Mouse (Mus musculus): ENCODE results near the gene Egln2. TPM values are rescaled to one million over a fixed set of nuclear protein-coding genes. Genes with fewer than 3 reads are reported as not detected.

The Egln2 gene
- polyA plus RNA-seq, 1 experiment from 2014 or later = 73.0 TPM

DNA sequence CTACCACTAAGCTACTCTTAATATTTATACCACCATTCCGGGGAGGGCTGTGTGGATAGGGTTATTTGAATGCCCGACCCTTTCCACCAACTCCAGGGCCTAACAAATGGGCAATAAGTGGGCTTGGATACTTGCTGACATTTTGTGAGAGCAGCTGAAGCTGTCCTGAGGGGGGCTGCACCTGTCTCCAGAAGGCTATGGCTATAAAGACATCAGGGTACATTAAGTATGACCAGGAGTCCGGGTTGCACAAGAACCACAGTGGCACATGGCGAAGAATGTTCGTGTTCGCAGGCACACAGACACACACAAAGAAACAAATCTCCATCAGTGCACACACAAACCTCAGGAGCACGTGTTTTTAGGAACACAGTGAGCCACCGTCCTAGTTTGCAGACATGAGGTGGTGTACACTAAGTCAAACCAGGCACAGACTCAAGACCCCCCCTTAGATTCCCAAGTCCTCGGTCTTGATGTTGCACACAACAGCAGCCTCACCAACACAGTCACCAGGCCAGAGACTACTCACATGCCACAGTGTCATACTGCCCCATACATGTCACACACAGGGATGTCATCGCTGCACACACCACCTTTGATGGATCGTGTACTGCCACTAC lies 983 bp upstream of the Egln2 start:
- no peak for DNase-seq (ENCODE audit: low spot score)
- peak overlapping the region; percentile 80 for H3K4me3 ChIP-seq
- H3K4me1 ChIP-seq = peaks cover 40% of the 10 kb centered on the region
- WGBS = 80% methylated on average over 11 of the region's 11 CpGs
- H3K27me3 ChIP-seq (ENCODE audit: insufficient read depth, poor library complexity, severe bottlenecking) = no peaks in the 10 kb centered on the region
- peak overlapping the region; percentile 98 for H3K27ac ChIP-seq
- no peaks in the 10 kb centered on the region for H3K9me3 ChIP-seq
- H3K36me3 ChIP-seq = peaks cover 41% of the 10 kb centered on the region

GRCm38 (mm10) chr7:27166229-27166613 lies 381 bp downstream of the Egln2 start:
- peak; percentile 94 for DNase-seq (ENCODE audit: low spot score)
- Histone ChIP-seq H3K9me3 (no peaks in the 10 kb centered on the region), H3K27me3 (ENCODE audit: insufficient read depth, poor library complexity, severe bottlenecking) (no peaks in the 10 kb centered on the region), H3K27ac (peak overlapping the region; percentile 98), H3K4me3 (peak overlapping the region; percentile 80), H3K4me1 (peaks cover 50% of the 10 kb centered on the region), H3K36me3 (peaks cover 48% of the 10 kb centered on the region)
- under 1% methylated on average over 41 of the region's 43 CpGs for WGBS

GRCm38 (mm10) chr7:27165696-27166095 lies 906 bp downstream of the Egln2 start:
- Histone ChIP-seq H3K4me1 (peaks cover 53% of the 10 kb centered on the region), H3K27ac (peak overlapping the region; percentile 98), H3K9me3 (no peaks in the 10 kb centered on the region), H3K36me3 (peaks cover 46% of the 10 kb centered on the region), H3K4me3 (peak overlapping the region; percentile 80), H3K27me3 (ENCODE audit: insufficient read depth, poor library complexity, severe bottlenecking) (no peaks in the 10 kb centered on the region)
- DNase-seq (ENCODE audit: low spot score) = no peak
- 4% methylated on average over 8 of the region's 8 CpGs for WGBS

- no peak for DNase-seq (ENCODE audit: low spot score)
- Histone ChIP-seq H3K4me3 (peak overlapping the region; percentile 80), H3K27me3 (ENCODE audit: insufficient read depth, poor library complexity, severe bottlenecking) (no peaks in the 10 kb centered on the region), H3K9me3 (no peaks in the 10 kb centered on the region), H3K36me3 (peaks cover 46% of the 10 kb centered on the region), H3K27ac (peak overlapping the region; percentile 98), H3K4me1 (peaks cover 53% of the 10 kb centered on the region)
- WGBS = 75% methylated on average over 23 of the region's 23 CpGs
Measured at GRCm38 (mm10) chr7:27165007-27165655, 1.5 kb downstream of the Egln2 start.

DNA sequence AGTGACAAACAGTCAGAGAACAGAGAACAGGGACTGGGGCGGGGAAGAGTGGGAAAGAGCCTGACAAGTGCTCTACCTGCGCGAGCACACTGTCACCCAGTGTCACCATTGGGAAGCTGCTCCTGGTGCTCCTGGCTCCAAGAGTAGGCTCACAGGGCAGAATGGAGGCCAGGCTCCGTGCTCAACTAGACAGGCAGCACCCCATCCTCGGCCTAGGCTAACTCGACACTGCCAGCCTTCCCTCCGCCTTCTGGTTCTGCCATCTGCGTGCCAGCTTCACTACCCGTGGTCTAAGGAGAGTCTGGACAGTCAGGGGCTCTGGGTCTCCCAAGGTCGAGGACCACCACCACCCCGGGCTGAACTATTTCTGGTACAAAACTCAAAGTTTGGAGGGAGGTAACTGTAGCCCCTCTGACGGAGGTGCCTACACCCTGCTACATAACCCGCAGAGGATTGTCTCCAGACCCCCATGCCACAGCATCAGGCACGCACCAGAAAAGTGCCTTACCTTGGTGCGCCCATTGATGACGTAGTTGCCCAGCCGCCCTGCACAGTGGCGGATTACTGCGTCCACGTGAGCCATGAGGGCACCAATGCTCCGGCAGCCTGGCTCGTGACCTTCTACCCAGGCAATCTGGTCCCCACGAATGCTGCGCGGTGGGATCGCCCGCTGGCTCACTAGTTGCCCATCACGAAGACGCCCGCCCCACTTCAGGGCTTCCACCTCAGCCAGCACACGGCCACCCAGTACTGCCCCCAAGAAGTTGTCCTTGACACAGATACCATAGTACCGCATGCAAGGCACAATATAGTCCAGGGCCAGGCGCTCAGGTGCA lies 2.3 kb downstream of the Egln2 start:
- Histone ChIP-seq H3K27me3 (ENCODE audit: insufficient read depth, poor library complexity, severe bottlenecking) (no peaks in the 10 kb centered on the region), H3K4me1 (peaks cover 57% of the 10 kb centered on the region), H3K9me3 (no peaks in the 10 kb centered on the region), H3K27ac (no peak overlapping the region), H3K36me3 (peaks cover 52% of the 10 kb centered on the region), H3K4me3 (peak overlapping the region; percentile 80)
- 73% methylated on average over 33 of the region's 33 CpGs for WGBS
- DNase-seq (ENCODE audit: low spot score) = no peak

GRCm38 (mm10) chr7:27163450-27163805 lies 3.2 kb downstream of the Egln2 start:
- Histone ChIP-seq H3K27ac (no peak overlapping the region), H3K9me3 (no peaks in the 10 kb centered on the region), H3K4me1 (peaks cover 57% of the 10 kb centered on the region), H3K36me3 (peaks cover 58% of the 10 kb centered on the region), H3K27me3 (ENCODE audit: insufficient read depth, poor library complexity, severe bottlenecking) (no peaks in the 10 kb centered on the region), H3K4me3 (peak overlapping the region; percentile 27; the same call in 1 of the 2 replicates)
- 63% methylated on average over 5 of the region's 5 CpGs for WGBS
- DNase-seq (ENCODE audit: low spot score) = no peak

DNA sequence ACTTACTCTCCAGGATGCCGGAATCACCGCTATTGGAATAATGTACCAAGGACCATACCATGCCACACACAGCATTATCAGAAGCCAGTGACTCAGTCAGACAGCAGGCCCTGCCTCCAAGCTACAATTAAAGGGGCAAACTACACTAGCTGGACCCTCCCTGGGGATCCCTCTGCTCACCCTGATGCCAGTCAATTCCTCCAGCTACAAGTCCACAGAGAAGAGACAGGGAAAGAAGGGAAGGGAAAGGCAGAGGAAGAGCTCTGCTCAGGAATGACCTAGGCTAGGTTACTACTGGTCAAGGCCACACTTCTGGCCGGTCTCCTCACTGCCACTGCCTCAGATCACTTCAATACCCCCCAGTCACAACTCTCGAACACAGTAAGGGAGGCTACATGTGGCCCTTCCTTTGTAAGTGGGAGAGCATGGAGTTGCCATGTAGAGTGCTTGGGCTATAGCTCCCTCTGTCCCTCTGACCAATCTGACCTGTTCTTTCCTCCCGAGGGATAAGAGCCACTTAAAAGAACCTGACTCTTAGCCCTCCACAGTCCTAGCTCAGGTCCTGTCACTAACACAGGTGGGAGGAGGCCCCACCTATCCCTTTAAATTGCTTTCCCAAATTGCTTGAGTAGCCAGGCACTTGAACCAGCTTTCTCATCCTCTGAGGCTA lies 3.7 kb downstream of the Egln2 start:
- peaks cover 56% of the 10 kb centered on the region for H3K4me1 ChIP-seq
- no peak overlapping the region for H3K27ac ChIP-seq
- H3K4me3 ChIP-seq = peak overlapping the region; percentile 27
- no peaks in the 10 kb centered on the region for H3K9me3 ChIP-seq
- DNase-seq (ENCODE audit: low spot score) = no peak
- H3K36me3 ChIP-seq = peaks cover 63% of the 10 kb centered on the region
- no peaks in the 10 kb centered on the region for H3K27me3 ChIP-seq (ENCODE audit: insufficient read depth, poor library complexity, severe bottlenecking)
- 81% methylated on average over 5 of the region's 5 CpGs for WGBS

DNA sequence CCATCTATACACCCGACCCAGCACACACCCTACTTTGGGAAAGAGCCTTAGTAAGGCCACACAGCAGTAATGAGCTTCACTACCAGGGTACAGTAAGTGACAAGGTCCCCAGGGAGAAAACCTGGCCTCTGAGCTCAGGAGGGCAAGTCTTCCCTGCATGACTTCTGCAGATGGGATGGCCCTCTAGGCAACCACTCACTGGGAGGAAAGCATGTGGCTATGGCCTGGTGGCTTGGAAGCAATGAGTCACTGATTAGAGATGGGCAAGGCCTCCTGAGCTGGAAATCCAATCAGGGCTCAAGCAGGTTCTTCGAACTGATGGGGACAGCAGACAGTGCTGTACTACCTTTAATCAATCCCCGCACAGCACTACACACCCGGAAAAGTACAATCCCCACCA lies 4.9 kb downstream of the Egln2 start:
- no peaks in the 10 kb centered on the region for H3K9me3 ChIP-seq

DNA sequence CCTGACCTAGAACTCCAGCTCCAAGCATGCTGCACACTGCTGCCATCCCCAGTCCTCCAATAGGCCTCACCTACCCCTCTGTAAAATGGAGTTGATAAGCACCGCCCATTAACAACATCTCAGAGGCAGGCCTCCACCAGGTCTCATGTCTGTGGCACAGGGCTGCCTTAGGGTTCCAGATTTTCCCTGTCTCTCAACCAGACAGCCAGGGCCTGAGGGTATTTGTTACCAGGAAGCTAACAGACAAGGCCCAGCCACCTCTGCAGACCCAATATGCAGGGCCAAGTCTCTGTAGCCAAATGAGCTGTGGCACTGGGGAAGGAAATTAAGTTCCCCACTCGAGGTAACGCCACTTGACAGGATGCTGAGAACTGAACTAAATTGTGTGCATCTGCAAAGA lies 5.7 kb downstream of the Egln2 start:
- WGBS = 92% methylated on average over 3 of the region's 3 CpGs
- Histone ChIP-seq H3K27me3 (ENCODE audit: insufficient read depth, poor library complexity, severe bottlenecking) (no peaks in the 10 kb centered on the region), H3K4me1 (peaks cover 48% of the 10 kb centered on the region), H3K27ac (no peak overlapping the region), H3K36me3 (peaks cover 73% of the 10 kb centered on the region), H3K4me3 (no peak overlapping the region), H3K9me3 (no peaks in the 10 kb centered on the region)
- DNase-seq (ENCODE audit: low spot score) = no peak

More for the DNA sequence above, 4.9 kb downstream of the Egln2 start:
- peaks cover 73% of the 10 kb centered on the region for H3K36me3 ChIP-seq
- no peak for DNase-seq (ENCODE audit: low spot score)
- H3K4me3 ChIP-seq = no peak overlapping the region
- peaks cover 48% of the 10 kb centered on the region for H3K4me1 ChIP-seq
- H3K27me3 ChIP-seq (ENCODE audit: insufficient read depth, poor library complexity, severe bottlenecking) = no peaks in the 10 kb centered on the region
- no peak overlapping the region for H3K27ac ChIP-seq
- 75% methylated on average over 4 of the region's 4 CpGs for WGBS

GRCm38 (mm10) chr7:27159882-27160281 lies 6.7 kb downstream of the Egln2 start:
- H3K4me1 ChIP-seq = peaks cover 40% of the 10 kb centered on the region
- H3K27ac ChIP-seq = no peak overlapping the region
- WGBS = 17% methylated on average over 8 of the region's 8 CpGs
- H3K4me3 ChIP-seq = no peak overlapping the region
- DNase-seq (ENCODE audit: low spot score) = peak; percentile 92
- H3K9me3 ChIP-seq = no peaks in the 10 kb centered on the region
- H3K36me3 ChIP-seq = peaks cover 71% of the 10 kb centered on the region
- no peaks in the 10 kb centered on the region for H3K27me3 ChIP-seq (ENCODE audit: insufficient read depth, poor library complexity, severe bottlenecking)

DNA sequence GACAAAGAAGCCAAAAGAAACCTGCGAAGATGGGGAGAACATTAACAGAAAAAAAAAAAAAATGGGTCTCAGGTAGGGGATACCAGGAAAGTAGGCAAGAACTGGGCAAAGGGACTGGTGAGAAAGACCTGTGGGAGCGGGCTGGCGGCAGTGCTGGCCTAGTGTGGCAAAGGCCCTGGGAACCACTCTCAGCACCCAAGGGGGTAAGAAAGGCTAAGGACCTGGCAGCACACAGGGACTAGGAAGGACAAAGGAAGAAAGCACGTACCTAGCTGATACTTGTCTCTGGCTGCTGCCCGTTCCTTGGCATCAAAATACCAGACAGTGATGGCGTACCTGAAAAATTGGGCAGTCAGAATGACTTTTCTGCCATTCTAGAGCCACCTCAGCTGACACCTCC lies 7.3 kb downstream of the Egln2 start:
- 97% methylated on average over 6 of the region's 6 CpGs for WGBS
- no peak overlapping the region for H3K27ac ChIP-seq
- H3K36me3 ChIP-seq = peaks cover 65% of the 10 kb centered on the region

DNA sequence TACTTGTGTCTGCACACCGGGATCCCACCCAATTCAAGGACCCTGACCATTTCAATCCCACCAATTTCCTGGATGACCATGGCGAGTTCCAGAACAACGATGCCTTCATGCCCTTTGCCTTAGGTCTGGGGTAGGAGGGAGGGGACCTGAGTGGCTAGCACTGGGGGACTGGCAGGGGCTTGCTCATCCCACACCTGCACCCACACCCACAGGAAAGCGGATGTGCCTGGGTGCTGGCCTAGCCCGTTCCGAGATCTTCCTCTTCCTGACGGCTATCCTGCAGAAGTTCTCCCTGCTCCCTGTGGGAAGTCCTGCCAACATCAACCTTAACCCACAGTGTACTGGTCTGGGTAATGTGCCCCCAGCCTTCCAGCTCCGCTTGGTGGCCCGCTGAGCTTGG lies 8.4 kb downstream of the Egln2 start:
- Histone ChIP-seq H3K9me3 (no peaks in the 10 kb centered on the region; the same call in 1 of the 2 replicates), H3K27me3 (ENCODE audit: insufficient read depth, poor library complexity, severe bottlenecking) (no peaks in the 10 kb centered on the region), H3K36me3 (peaks cover 54% of the 10 kb centered on the region), H3K4me1 (peaks cover 26% of the 10 kb centered on the region), H3K27ac (no peak overlapping the region), H3K4me3 (no peak overlapping the region)
- WGBS = 93% methylated on average over 9 of the region's 9 CpGs
- no peak for DNase-seq (ENCODE audit: low spot score)

More for the DNA sequence above, 7.3 kb downstream of the Egln2 start:
- Histone ChIP-seq H3K4me1 (peaks cover 34% of the 10 kb centered on the region), H3K9me3 (no peaks in the 10 kb centered on the region), H3K4me3 (no peak overlapping the region), H3K27me3 (ENCODE audit: insufficient read depth, poor library complexity, severe bottlenecking) (no peaks in the 10 kb centered on the region)
- no peak for DNase-seq (ENCODE audit: low spot score)
